Mouse (Mus musculus) heart, postnatal 0 days (tissue): Measurements from ENCODE around the gene E130114P18Rik.

Experiments
- CTCF ChIP-seq: IDR thresholded peaks from 2 replicates; pipeline ENCODE4 v1.5.1; 2016; ENCODE audit warnings: antibody characterized with exemption, control low read depth, low read depth
- EP300 ChIP-seq: IDR thresholded peaks from 2 replicates; pipeline ENCODE4 v1.6.1; 2016; ENCODE audit warnings: antibody characterized with exemption, low read depth

- TF ChIP-seq CTCF = no peak
- TF ChIP-seq EP300 = no peak
Measured at GRCm38 (mm10) chr4:97821556-97822251, 43.8 kb upstream of the E130114P18Rik start.
